ENCODE assay signal across 15 mouse cellular contexts in the genomic region with DNA sequence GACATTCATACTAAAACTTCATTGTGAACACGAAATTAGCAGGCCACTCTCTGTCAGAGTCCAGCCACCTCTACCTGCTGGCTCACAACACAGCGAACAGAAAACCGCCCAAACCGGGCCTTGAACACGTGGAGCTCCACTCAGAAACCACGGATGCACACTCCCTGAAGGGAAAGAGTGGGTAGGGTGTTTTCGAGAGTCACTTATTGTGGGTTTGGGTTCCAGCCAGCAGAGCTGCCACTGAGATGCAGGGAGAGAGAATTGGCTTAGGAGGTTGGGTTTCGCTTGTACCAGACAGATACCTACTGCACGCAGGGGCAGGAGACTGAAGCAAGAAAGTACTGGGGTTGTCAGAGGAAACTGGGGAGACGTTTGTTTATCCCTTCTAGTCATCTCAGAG. TPM values are rescaled to one million over a fixed set of nuclear protein-coding genes. Genes with fewer than 3 reads are reported as not detected.
DNase-seq lines count a peak whose midpoint lies in the region; ATAC-seq and TF ChIP-seq lines count a peak whose summit lies in the region.
"Had no signal": no experiment of that assay in that cellular context is flagged by ENCODE, and none has a peak within 500 bp of the region (broad histone marks: within the 10 kb centered on the region; RNA-seq: fewer than 3 reads in every experiment).

No protein-coding gene starts in this region.

- no peak for TF ChIP-seq CTCF in intestine, postnatal 0 days (IDR thresholded peaks at IDR 0.05; ENCODE audit: low read depth)
- TF ChIP-seq CTCF in lung, adult 2 months (IDR thresholded peaks at IDR 0.05; ENCODE audit: insufficient read depth, low read length) = no peak

- no peak for TF ChIP-seq POLR2A in lung, adult 2 months (IDR thresholded peaks at IDR 0.05; ENCODE audit: borderline replicate concordance, extremely low read depth, low read depth, low read length)

- no peaks in the 10 kb centered on the region for H3K27me3 ChIP-seq in embryonic facial prominence, embryonic 12.5 days
- no peaks in the 10 kb centered on the region for H3K27me3 ChIP-seq in embryonic facial prominence, embryonic 10.5 days (replicated peaks; ENCODE audit: low read depth, poor library complexity, severe bottlenecking)
- no peaks in the 10 kb centered on the region for H3K27me3 ChIP-seq in intestine, embryonic 14.5 days (replicated peaks; ENCODE audit: control insufficient read depth, insufficient read depth, low read length)
- no peaks in the 10 kb centered on the region for H3K27me3 ChIP-seq in intestine, postnatal 0 days (replicated peaks; ENCODE audit: control insufficient read depth, insufficient read depth, low read length)
- no peaks in the 10 kb centered on the region for H3K27me3 ChIP-seq in lung, embryonic 16.5 days (ENCODE audit: control insufficient read depth, insufficient read depth, low read depth, low read length)
- no peaks in the 10 kb centered on the region for H3K27me3 ChIP-seq in stomach, embryonic 16.5 days (ENCODE audit: control insufficient read depth, insufficient read depth, low read length)

- H3K9me3 ChIP-seq in embryonic facial prominence, embryonic 12.5 days = no peaks in the 10 kb centered on the region
- H3K9me3 ChIP-seq in embryonic facial prominence, embryonic 10.5 days = no peaks in the 10 kb centered on the region
- H3K9me3 ChIP-seq in intestine, embryonic 14.5 days (ENCODE audit: control insufficient read depth, low read length) = no peaks in the 10 kb centered on the region
- H3K9me3 ChIP-seq in intestine, postnatal 0 days (ENCODE audit: control insufficient read depth) = no peaks in the 10 kb centered on the region
- H3K9me3 ChIP-seq in lung, embryonic 16.5 days (ENCODE audit: control insufficient read depth, low read length) = no peaks in the 10 kb centered on the region
- H3K9me3 ChIP-seq in stomach, embryonic 16.5 days (replicated peaks; ENCODE audit: control insufficient read depth, low read length) = no peaks in the 10 kb centered on the region
- H3K9me3 ChIP-seq: liver, embryonic 13.5 days had no signal

- no peak overlapping the region for H3K4me3 ChIP-seq in embryonic facial prominence, embryonic 12.5 days
- H3K4me3 ChIP-seq in embryonic facial prominence, embryonic 10.5 days = no peak overlapping the region
- H3K4me3 ChIP-seq in intestine, embryonic 14.5 days (ENCODE audit: low read depth, low read length) = no peak overlapping the region
- no peak overlapping the region for H3K4me3 ChIP-seq in intestine, postnatal 0 days (ENCODE audit: low read depth, low read length)
- H3K4me3 ChIP-seq in lung, embryonic 16.5 days (ENCODE audit: low read length) = no peak overlapping the region
- H3K4me3 ChIP-seq in lung, adult 2 months (replicated peaks; ENCODE audit: extremely low read depth, low read depth, low read length) = no peak overlapping the region
- no peak overlapping the region for H3K4me3 ChIP-seq in stomach, embryonic 16.5 days (replicated peaks; ENCODE audit: low read length)
- H3K4me3 ChIP-seq: liver, embryonic 13.5 days had no signal

- H3K4me2 ChIP-seq in embryonic facial prominence, embryonic 12.5 days (replicated peaks) = no peak overlapping the region
- no peak overlapping the region for H3K4me2 ChIP-seq in intestine, embryonic 14.5 days (ENCODE audit: low read length)
- H3K4me2 ChIP-seq in intestine, postnatal 0 days (replicated peaks; ENCODE audit: low read depth) = no peak overlapping the region
- no peak overlapping the region for H3K4me2 ChIP-seq in lung, embryonic 16.5 days (ENCODE audit: low read depth, low read length)
- H3K4me2 ChIP-seq in stomach, embryonic 16.5 days (ENCODE audit: low read depth, low read length) = no peak overlapping the region
- H3K4me2 ChIP-seq: liver, embryonic 13.5 days had no signal

- no peak for DNase-seq in embryonic facial prominence, embryonic 10.5 days (ENCODE audit: low spot score)
- DNase-seq in intestine, embryonic 14.5 days (ENCODE audit: low spot score) = no peak
- no peak for DNase-seq in lung, adult 2 months
- no peak for DNase-seq in T-cell, adult 2 months (ENCODE audit: low spot score)
- DNase-seq: adrenal gland, postnatal 36 days; cerebellum, adult 11-12 months; forebrain, postnatal 0 days; gastrocnemius, postnatal 36 days; kidney, adult 18-20 months; liver, embryonic 13.5 days; spleen, adult 18-20 months had no signal

- H3K36me3 ChIP-seq in embryonic facial prominence, embryonic 12.5 days = peaks cover 12% of the 10 kb centered on the region; the same call in 1 of the 2 replicates
- peaks cover 40% of the 10 kb centered on the region for H3K36me3 ChIP-seq in embryonic facial prominence, embryonic 10.5 days (replicated peaks)
- no peaks in the 10 kb centered on the region; the same call in 1 of the 2 replicates for H3K36me3 ChIP-seq in intestine, embryonic 14.5 days (ENCODE audit: control insufficient read depth, insufficient read depth, low read length)
- H3K36me3 ChIP-seq in intestine, postnatal 0 days (ENCODE audit: control insufficient read depth, insufficient read depth) = no peaks in the 10 kb centered on the region
- H3K36me3 ChIP-seq in lung, embryonic 16.5 days (ENCODE audit: control insufficient read depth, insufficient read depth, low read length) = no peaks in the 10 kb centered on the region
- H3K36me3 ChIP-seq in stomach, embryonic 16.5 days (ENCODE audit: control insufficient read depth, insufficient read depth, low read length) = no peaks in the 10 kb centered on the region
- H3K36me3 ChIP-seq: liver, embryonic 13.5 days had no signal

- H3K27ac ChIP-seq in embryonic facial prominence, embryonic 12.5 days = peak overlapping the region; percentile 50; the same call in 1 of the 2 replicates
- H3K27ac ChIP-seq in embryonic facial prominence, embryonic 10.5 days (replicated peaks) = no peak overlapping the region
- H3K27ac ChIP-seq in intestine, embryonic 14.5 days (ENCODE audit: low read depth) = peak overlapping the region; percentile 90
- no peak overlapping the region for H3K27ac ChIP-seq in intestine, postnatal 0 days (ENCODE audit: low read depth, low read length)
- H3K27ac ChIP-seq in lung, embryonic 16.5 days (ENCODE audit: low read length) = peak overlapping the region; percentile 91
- H3K27ac ChIP-seq in stomach, embryonic 16.5 days (ENCODE audit: low read length) = peak overlapping the region; percentile 95; the same call in 1 of the 2 replicates
- H3K27ac ChIP-seq: liver, embryonic 13.5 days had no signal

- WGBS in embryonic facial prominence, embryonic 12.5 days = 78% methylated on average over 10 of the region's 10 CpGs
- WGBS in embryonic facial prominence, embryonic 10.5 days = 91% methylated on average over 10 of the region's 10 CpGs
- 78% methylated on average over 10 of the region's 10 CpGs for WGBS in intestine, embryonic 14.5 days
- WGBS in intestine, postnatal 0 days = 78% methylated on average over 10 of the region's 10 CpGs
- 57% methylated on average over 10 of the region's 10 CpGs for whole genome bisulfite sequencing in lung, embryonic 16.5 days
- 36% methylated on average over 10 of the region's 10 CpGs for WGBS in lung, adult 2 months
- WGBS in stomach, embryonic 16.5 days = 81% methylated on average over 10 of the region's 10 CpGs

- ATAC-seq in embryonic facial prominence, embryonic 12.5 days (ENCODE audit: insufficient number of reproducible peaks, insufficient read depth, low FRiP score, low TSS enrichment) = no peak
- no peak for ATAC-seq in intestine, embryonic 14.5 days (replicated peaks; ENCODE audit: low FRiP score, low TSS enrichment, low read depth)
- no peak for ATAC-seq in intestine, postnatal 0 days
- no peak for ATAC-seq in lung, embryonic 16.5 days (ENCODE audit: low read depth)
- no peak for ATAC-seq in stomach, embryonic 16.5 days (ENCODE audit: insufficient read depth, low FRiP score)

- H3K4me1 ChIP-seq in embryonic facial prominence, embryonic 12.5 days = peaks cover 81% of the 10 kb centered on the region
- peaks cover 82% of the 10 kb centered on the region for H3K4me1 ChIP-seq in embryonic facial prominence, embryonic 10.5 days
- peaks cover 81% of the 10 kb centered on the region for H3K4me1 ChIP-seq in intestine, embryonic 14.5 days (replicated peaks; ENCODE audit: control insufficient read depth, insufficient read depth, low read length)
- 0 out of 2 replicates have a peak, but pooled peaks cover 11% of the 10 kb centered on the region for H3K4me1 ChIP-seq in intestine, postnatal 0 days (replicated peaks; ENCODE audit: control insufficient read depth, insufficient read depth, low read length)
- peaks cover 85% of the 10 kb centered on the region for H3K4me1 ChIP-seq in lung, embryonic 16.5 days (replicated peaks; ENCODE audit: control insufficient read depth, insufficient read depth, low read length)
- peaks cover 59% of the 10 kb centered on the region for H3K4me1 ChIP-seq in lung, adult 2 months (ENCODE audit: control insufficient read depth, insufficient read depth, low read length)
- H3K4me1 ChIP-seq in stomach, embryonic 16.5 days (ENCODE audit: control insufficient read depth, insufficient read depth, low read length) = peaks cover 78% of the 10 kb centered on the region

- H3K9ac ChIP-seq in embryonic facial prominence, embryonic 12.5 days = no peak overlapping the region
- no peak overlapping the region for H3K9ac ChIP-seq in intestine, embryonic 14.5 days (ENCODE audit: low read length)
- H3K9ac ChIP-seq in intestine, postnatal 0 days (ENCODE audit: low read depth, low read length) = no peak overlapping the region
- H3K9ac ChIP-seq in lung, embryonic 16.5 days (ENCODE audit: low read length) = no peak overlapping the region
- peak overlapping the region; percentile 47 for H3K9ac ChIP-seq in stomach, embryonic 16.5 days (ENCODE audit: low read length)
- H3K9ac ChIP-seq: forebrain, postnatal 0 days; liver, embryonic 13.5 days had no signal

RNA-seq across cellular contexts. Expression of a gene that starts 52.4 kb away (rescaled TPM):
- polyA plus RNA-seq in embryonic facial prominence, embryonic 12.5 days (2016; fragmentation: Nextera tagmentation; extraction: Ambion mirVana) = 25.4 and 26.0 TPM in 2 replicates
- polyA plus RNA-seq in embryonic facial prominence, embryonic 10.5 days (2016; fragmentation: Nextera tagmentation; extraction: Ambion mirVana) = 7.2 and 7.3 TPM in 2 replicates
- 8.5 and 9.3 TPM in 2 replicates for polyA plus RNA-seq in intestine, embryonic 14.5 days (2014; fragmentation: Nextera tagmentation; extraction: Ambion mirVana)
- polyA plus RNA-seq in intestine, postnatal 0 days (2015; fragmentation: Nextera tagmentation; extraction: Ambion mirVana) = 5.4 and 6.1 TPM in 2 replicates
- 6.8 and 8.6 TPM in 2 replicates for polyA plus RNA-seq in lung, embryonic 16.5 days (2015; fragmentation: Nextera tagmentation; extraction: Ambion mirVana)
- 260 and 369 TPM in 2 replicates for polyA plus RNA-seq in lung, adult 2 months (2012; rRNA removed)
- 3.0 and 3.3 TPM in 2 replicates for polyA plus RNA-seq in stomach, embryonic 16.5 days (2015; fragmentation: Nextera tagmentation; extraction: Ambion mirVana)

Comparison
In these comparisons a context has a peak if more than half of its experiments do, and no peak if none do; other contexts are left out.
1. H3K27ac ChIP-seq: peak in embryonic facial prominence, embryonic 12.5 days (single experiment), intestine, embryonic 14.5 days (single experiment), lung, embryonic 16.5 days (single experiment) and stomach, embryonic 16.5 days (single experiment); none in embryonic facial prominence, embryonic 10.5 days (single experiment) and intestine, postnatal 0 days (single experiment).